Mouse (Mus musculus): ENCODE measurements around the gene Gtf3c1.

Gtf3c1 gene

GRCm38 (mm10) chr7:125707186-125707585, 394 bp downstream of the Gtf3c1 start:
- DNase-seq (ENCODE audit: low spot score) = peak; percentile 63

GRCm38 (mm10) chr7:125702791-125703190, 4.8 kb downstream of the Gtf3c1 start:
- no peak for DNase-seq (ENCODE audit: low spot score)

- DNase-seq (ENCODE audit: low spot score) = no peak
Measured at GRCm38 (mm10) chr7:125694056-125694455, 13.5 kb downstream of the Gtf3c1 start.

GRCm38 (mm10) chr7:125690516-125690915, 17.1 kb downstream of the Gtf3c1 start:
- no peak for DNase-seq (ENCODE audit: low spot score)

GRCm38 (mm10) chr7:125679936-125680335, 27.6 kb downstream of the Gtf3c1 start:
- DNase-seq (ENCODE audit: low spot score) = no peak

GRCm38 (mm10) chr7:125678756-125679155, 28.8 kb downstream of the Gtf3c1 start:
- DNase-seq (ENCODE audit: low spot score) = no peak

GRCm38 (mm10) chr7:125674916-125675315, 32.7 kb downstream of the Gtf3c1 start:
- no peak for DNase-seq (ENCODE audit: low spot score)

GRCm38 (mm10) chr7:125671396-125671795, 36.2 kb downstream of the Gtf3c1 start:
- no peak for DNase-seq (ENCODE audit: low spot score)

GRCm38 (mm10) chr7:125670865-125671264, 36.7 kb downstream of the Gtf3c1 start:
- DNase-seq (ENCODE audit: low spot score) = no peak

GRCm38 (mm10) chr7:125663654-125664053, 43.9 kb downstream of the Gtf3c1 start:
- no peak for DNase-seq (ENCODE audit: low spot score)

DNA sequence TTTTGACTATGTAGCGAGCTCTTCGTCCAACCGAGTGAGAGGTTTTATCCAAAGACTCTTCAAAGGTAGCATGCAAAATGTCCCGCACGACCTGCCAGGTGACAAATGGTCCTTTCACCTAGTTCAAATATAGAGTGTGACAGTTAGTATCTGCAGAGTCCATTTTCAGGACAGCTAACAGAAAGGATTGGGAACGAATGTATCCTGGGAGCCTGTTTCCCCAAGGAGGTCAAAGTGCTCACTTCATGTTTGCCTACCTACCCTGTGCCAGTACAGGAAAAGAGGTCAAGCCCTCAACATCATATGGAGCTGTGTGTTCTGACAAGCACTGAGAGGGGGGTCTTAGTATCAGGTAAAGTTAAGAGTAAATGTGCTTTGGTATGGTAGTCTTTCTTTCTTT, 50.1 kb downstream of the Gtf3c1 start:
- no peak for DNase-seq (ENCODE audit: low spot score)

DNA sequence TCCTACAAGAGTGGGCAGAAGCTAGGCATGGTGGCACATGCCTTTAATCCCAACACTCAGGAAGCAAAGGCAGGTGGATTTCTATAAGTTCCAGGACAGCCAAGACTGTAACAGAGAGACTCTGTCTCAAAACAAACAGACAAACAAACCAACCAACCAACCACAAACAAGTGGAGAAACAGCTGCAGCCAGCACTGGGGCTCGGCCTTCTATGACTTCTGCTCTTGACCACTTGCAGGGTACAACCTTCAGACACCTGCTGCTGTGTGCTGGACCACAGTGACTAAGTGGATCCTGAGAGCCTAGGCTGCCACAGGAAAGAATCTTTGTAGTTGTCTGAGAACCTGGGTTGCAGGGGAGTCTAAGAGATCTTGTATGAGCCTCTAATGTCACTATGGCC, 58.6 kb downstream of the Gtf3c1 start:
- no peak for DNase-seq (ENCODE audit: low spot score)

GRCm38 (mm10) chr7:125645413-125645812, 62.2 kb downstream of the Gtf3c1 start:
- no peak for DNase-seq (ENCODE audit: low spot score)

DNA sequence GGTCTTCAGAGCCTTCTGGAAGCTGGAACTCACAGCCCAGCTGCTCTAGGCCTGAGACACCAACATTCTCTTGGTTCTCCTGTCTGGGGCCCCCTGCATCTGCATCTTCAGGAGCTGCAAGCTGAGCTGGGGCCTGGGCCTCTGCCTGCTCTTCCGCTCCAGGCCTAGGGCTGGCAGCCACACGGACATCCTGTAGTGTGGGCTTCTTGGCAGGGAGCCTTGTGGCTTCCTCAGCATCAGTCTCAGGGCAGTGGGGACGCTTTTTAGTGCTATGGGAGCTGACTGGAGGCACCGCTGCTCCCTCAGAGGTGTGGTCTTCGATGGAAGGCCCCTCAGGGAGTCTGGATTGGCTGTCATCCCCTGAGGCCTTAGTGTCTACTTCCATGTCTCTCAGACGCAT, 63.7 kb downstream of the Gtf3c1 start:
- DNase-seq (ENCODE audit: low spot score) = no peak

DNA sequence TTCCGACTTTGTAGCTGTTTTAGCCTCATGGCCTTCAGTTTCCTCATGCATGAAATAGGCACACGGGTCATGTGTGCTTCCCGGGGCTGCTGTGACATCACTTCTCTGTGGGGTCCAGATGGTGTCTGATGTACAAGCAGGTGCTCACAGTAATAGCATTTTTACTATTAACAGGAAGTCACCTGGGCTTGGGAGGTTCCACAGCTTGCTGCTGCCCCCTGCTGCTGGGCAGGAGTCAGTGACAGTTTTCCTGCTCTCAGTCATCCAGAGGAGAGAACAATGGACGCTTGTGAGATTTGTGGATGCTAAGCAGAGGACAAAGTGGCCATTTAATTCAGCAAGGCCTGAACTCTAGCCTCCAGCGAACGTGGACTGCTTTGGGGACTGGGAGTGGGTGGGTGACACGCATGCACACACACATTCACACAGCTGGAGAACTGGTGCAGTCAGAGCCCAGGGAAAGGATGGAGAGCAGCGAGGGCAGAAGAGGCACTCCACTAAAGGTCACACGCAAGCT, 68.7 kb downstream of the Gtf3c1 start:
- no peak for DNase-seq (ENCODE audit: low spot score)

GRCm38 (mm10) chr7:125638376-125638775, 69.2 kb downstream of the Gtf3c1 start:
- no peak for DNase-seq (ENCODE audit: low spot score)

DNA sequence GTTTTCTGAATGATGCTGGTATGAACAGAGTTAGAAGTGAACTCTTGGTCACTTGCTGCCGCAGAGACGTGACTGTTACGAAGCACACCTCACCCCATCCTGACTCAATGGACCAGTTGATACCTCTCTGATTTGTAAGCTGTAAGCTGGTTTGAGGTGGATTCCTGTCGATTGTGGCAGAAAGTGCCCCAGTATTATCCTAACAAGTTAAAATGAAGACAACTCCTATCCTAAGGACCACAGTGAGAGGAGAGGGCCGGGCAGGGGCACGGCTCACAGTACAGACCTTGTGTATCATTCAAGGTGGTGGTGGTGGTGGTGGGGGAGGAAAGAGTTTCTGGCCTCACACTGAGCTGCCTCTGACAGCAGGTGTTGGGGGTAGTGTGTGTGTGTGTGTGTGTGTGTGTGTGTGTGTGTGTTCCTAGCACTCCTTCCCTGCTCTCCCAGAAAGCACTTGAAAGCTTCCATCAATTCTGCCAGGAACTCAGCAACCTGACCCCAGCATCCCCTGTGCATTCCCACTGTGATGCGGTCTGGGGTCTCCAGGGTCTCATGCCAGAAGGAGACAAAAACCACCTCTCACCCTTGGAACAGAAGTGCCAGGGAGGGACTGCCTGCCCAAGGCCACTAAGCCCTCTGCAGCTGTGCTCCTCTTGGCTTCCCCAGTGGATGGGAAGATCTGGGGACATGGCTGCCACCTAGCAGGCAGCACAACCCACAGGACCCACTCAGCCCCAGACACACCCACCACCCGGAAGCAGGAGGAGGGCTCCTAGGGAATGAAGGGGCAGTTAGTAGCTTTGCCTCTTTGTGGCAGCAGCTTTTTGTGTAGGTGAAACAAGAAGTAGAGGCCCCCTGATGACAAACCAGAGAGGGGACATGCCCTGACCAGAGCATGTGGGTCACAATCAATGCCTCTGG, 70.1 kb downstream of the Gtf3c1 start:
- no peak for DNase-seq (ENCODE audit: low spot score)

DNA sequence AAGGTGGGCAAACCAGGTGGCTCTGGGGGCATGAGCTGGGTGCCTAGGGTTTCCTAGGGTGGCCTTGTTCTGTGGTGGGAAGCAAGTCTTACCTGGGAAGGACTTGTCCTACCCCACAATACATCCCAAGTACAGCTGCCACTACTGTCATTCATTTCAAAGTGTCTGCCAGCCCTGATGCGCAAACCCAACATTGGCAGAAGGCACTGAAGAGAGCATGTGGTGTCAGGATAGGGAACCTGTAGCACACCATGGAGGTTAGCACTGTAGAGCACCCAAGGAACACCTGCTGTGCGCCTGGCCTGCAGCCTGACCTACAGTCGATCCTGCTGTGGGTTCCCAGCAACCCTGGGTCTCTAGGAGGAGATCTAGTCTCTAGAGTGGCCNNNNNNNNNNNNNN, 76.6 kb downstream of the Gtf3c1 start:
- no peak for DNase-seq (ENCODE audit: low spot score)

DNA sequence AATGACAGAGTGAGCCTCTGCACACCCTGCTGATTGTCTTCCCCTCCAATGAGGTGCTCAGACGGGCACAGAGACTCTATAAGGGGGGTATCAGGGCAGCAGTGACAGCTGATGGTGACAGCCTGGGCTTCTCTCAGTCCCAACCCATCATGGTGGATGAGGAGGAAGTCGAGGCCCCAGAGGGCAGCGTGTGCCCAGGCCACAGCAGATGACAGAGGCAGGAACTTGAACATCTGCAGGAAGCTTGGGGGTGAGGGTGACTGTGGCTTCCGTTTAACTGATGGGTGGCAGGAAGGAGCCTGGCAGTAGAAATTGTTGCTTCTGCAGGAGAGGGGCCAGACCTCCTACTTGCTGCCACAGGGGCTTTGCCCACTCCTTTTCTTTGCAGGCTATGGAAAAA, 77.3 kb downstream of the Gtf3c1 start:
- no peak for DNase-seq (ENCODE audit: low spot score)

DNA sequence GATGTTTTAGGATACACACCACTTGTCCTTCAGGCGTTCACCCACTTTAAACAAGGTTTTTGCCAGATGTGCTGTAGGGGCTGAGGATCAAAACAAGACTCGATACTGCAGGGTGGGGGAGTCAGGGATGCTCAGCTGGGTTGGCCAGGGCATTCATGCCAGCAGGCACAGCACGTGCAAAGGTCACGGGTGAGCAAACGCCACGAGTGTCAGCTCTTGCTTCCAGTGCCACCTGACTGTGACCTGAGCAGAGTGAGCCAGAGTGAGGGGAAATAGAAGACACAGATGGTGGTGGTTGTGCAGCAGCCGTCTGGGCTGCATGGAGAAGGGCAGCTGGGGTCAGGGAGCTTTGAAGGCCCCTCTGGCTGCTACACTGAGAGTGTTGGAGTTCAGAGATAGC, 81.8 kb downstream of the Gtf3c1 start:
- DNase-seq (ENCODE audit: low spot score) = no peak

DNA sequence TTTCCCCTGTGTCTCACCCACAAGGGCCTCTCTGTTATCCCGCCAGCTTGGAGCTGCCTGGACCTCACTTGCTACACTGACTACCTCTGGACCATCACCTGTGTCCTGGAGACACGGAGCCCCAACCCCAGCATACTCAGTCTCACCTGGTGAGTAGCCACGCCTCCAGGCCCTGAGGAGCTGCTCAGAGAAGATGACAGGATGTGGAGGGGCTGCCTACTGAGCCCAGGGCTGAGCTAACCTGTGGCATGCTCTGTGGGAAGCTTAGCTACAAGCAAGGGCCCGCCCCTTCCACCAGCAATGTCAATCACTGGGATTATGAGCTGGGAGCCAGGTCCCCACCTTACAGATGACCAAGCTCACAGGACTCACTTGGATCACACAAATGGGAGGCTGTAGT, 82.4 kb downstream of the Gtf3c1 start:
- no peak for DNase-seq (ENCODE audit: low spot score)

DNA sequence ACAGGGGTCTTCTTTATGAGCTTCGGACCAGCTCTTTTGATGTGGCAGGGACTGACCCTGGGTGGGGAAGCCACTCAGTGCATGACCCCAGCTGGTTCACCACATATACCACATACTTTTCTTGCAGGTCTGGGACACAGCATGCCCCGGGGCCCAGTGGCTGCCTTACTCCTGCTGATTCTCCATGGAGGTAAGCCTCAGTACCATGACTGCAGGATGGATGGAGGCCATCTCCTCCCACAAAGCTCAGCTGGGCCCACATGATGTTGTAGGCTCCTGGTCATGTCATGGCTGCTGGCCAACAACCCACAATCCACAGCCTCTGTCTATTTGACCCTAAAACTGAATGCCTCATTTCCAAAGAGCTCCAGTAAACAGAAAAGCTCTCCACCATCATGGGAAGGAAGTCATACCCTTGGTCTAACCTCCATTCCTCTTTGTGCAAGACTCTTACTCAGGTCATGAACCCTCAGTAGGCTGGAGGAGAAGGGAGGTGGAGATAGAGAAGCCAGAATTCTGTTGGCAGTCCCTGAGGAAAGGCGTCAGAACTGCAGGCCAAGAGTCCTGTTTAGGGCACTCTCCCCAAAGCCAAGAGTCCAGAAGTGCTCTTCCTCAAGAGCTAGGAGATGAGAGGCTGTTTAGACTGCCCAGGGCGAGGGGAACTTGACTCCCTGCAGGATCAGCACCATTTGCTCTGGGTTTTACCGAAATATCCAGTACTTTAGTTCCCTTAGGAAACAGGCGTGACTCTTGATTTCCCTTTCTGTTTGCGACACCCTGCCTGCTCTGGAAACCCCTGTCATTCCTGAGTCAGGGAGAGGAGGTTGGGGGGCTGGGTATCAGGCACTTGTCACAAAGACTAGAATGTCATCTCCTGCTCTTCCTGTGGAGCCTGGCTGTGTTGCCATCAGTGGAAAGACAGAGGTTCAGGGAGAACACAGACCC, 84.6 kb downstream of the Gtf3c1 start:
- DNase-seq (ENCODE audit: low spot score) = no peak

DNA sequence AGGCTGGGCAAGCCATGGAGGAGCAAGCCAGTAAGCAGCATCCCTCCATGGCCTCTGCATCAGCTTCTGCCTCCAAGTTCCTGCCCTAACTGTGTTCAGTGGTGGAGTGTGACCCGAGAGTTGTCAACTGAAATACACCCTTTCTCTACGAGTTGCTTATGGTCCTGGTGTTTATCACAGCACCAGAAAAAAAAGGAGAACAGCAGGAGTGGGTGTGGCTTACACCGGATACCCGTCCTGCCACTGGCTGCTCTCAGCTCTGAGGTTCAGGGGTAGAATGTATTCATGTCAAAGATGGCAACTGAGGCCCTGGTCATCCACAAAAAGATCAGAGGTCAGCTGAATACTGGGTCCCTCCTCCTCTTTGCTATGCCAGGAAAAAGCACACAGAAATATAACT, 87.5 kb downstream of the Gtf3c1 start:
- no peak for DNase-seq (ENCODE audit: low spot score)

Measured in ovary, adult 18-20 months (tissue).